Mouse (Mus musculus) cortical plate, adult 2 months (tissue): ENCODE results near the gene Palm.

Source experiments
- CTCF ChIP-seq: fragments of 200-500 bp; IDR thresholded peaks from 2 replicates; pipeline ENCODE4 v1.5.1; 2011; ENCODE audit warnings: mild to moderate bottlenecking, control low read depth, low read length; ENCODE audit not compliant: insufficient read depth; ENCODE audit errors: extremely low read depth
- POLR2A ChIP-seq: fragments of 200-500 bp; IDR thresholded peaks from 2 replicates; pipeline ENCODE4 v1.6.1; 2011; ENCODE audit warnings: mild to moderate bottlenecking, low read length, control low read depth; ENCODE audit not compliant: insufficient read depth; ENCODE audit errors: extremely low read depth

DNA sequence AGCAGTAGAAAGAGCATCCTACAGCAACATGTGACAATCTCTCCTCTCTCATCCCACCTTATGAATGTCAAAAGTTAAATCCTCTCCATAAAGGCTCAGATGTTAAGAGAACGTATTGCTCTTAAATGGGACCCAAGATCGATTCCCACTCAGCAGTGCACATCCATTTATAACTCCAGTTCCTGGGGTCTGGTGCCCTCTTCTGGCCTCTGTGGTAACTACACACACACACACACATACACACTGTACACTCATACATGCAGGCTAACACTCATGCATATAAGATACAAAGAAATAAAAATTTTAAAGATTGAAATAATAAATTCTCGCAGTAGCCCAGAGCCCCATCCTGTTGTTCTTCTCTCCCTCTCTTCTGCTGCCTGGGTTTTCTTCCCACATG, 43.5 kb downstream of the Palm start:
- TF ChIP-seq CTCF (0 out of 2 replicates have a peak, but pooled peaks have one; percentile 7), POLR2A (no peak)
